Mouse (Mus musculus) forebrain, embryonic 11.5 days (tissue): ENCODE measurements around the gene Gabrp. TPM values are rescaled to one million over a fixed set of nuclear protein-coding genes. Genes with fewer than 3 reads are reported as not detected.
A peak's percentile ranks its signal among the peaks of the same experiment; 100 is the strongest.

Experiments
- ATAC-seq: fragments of 200-750 bp; cut with Nextera tagmentation; replicated peaks from 2 replicates; pipeline ENCODE4 v1.8.0; 2017; ENCODE audit warnings: moderate TSS enrichment; ENCODE audit not compliant: low FRiP score
- DNase-seq: peaks from one replicate; pipeline ENCODE4 v3.0.0-alpha.2; 2017; ENCODE audit warnings: low spot score
- H3K27ac ChIP-seq: fragments of 300-500 bp; sonication (generic); 2 replicates; pipeline ENCODE4 v1.5.1; 2014; ENCODE audit warnings: low read depth, low read length
- H3K27me3 ChIP-seq: fragments of 300-500 bp; sonication (generic); 2 replicates; pipeline ENCODE4 v1.6.1; 2014; ENCODE audit warnings: mild to moderate bottlenecking, low read length, mixed read lengths; ENCODE audit not compliant: control insufficient read depth, insufficient read depth
- H3K36me3 ChIP-seq: fragments of 300-500 bp; sonication (generic); 2 replicates; pipeline ENCODE4 v1.6.1; 2014; ENCODE audit warnings: mild to moderate bottlenecking, low read length, moderate library complexity, mixed read lengths; ENCODE audit not compliant: control insufficient read depth, insufficient read depth
- H3K4me1 ChIP-seq: fragments of 300-500 bp; sonication (generic); replicated peaks from 2 replicates; pipeline ENCODE4 v1.6.1; 2014; ENCODE audit warnings: low read length, mixed read lengths; ENCODE audit not compliant: control insufficient read depth, insufficient read depth
- H3K4me2 ChIP-seq: fragments of 300-500 bp; sonication (generic); 2 replicates; pipeline ENCODE4 v1.6.1; 2014; ENCODE audit warnings: low read depth, mild to moderate bottlenecking, low read length, moderate library complexity, mixed read lengths; ENCODE audit not compliant: severe bottlenecking
- H3K4me3 ChIP-seq: fragments of 300-500 bp; sonication (generic); 2 replicates; pipeline ENCODE4 v1.5.1; 2014; ENCODE audit warnings: low read depth, low read length
- H3K9ac ChIP-seq: fragments of 300-500 bp; sonication (generic); 2 replicates; pipeline ENCODE4 v1.6.1; 2014; ENCODE audit warnings: low read length
- H3K9me3 ChIP-seq: fragments of 300-500 bp; sonication (generic); 2 replicates; pipeline ENCODE4 v1.6.1; 2016; ENCODE audit warnings: low read length, mixed read lengths; ENCODE audit not compliant: control insufficient read depth
- WGBS: fragments of 180-500 bp; shearing (Covaris S2); extraction: QIAGEN DNeasy Blood & Tissue Kit; methylation state at CpG from one replicate; pipeline ENCODE4 v1.1.7; 2014; 5-methylcytosine and 5-hydroxymethylcytosine counted together
- polyA plus RNA-seq: library from polyadenylated mRNA; unstranded; fragments of >200 nt; fragmentation: Nextera tagmentation; extraction: Ambion mirVana; gene quantifications from 2 replicates; pipeline ENCODE4 v1.2.1, GENCODE M21; 2014

Gene Gabrp
- polyA plus RNA-seq, 1 experiment from 2014 or later, result 2.8 TPM

GRCm38 (mm10) chr11:33544121-33544520, 34.6 kb downstream of the Gabrp start:
- H3K9ac ChIP-seq, result no peak overlapping the region
- H3K36me3 ChIP-seq, result no peaks in the 10 kb centered on the region
- no peak overlapping the region for H3K4me3 ChIP-seq
- DNase-seq (no peak), ATAC-seq (no peak)
- H3K27me3 ChIP-seq, result no peaks in the 10 kb centered on the region
- 71% methylated on average over 11 of the region's 11 CpGs for WGBS
- no peaks in the 10 kb centered on the region for H3K4me1 ChIP-seq
- H3K9me3 ChIP-seq, result no peaks in the 10 kb centered on the region
- H3K27ac ChIP-seq, result no peak overlapping the region
- H3K4me2 ChIP-seq, result no peak overlapping the region

GRCm38 (mm10) chr11:33537390-33538125, 41.2 kb downstream of the Gabrp start:
- H3K36me3 ChIP-seq, result no peaks in the 10 kb centered on the region
- 37% methylated on average over 5 of the region's 5 CpGs for WGBS
- DNase-seq, result no peak

DNA sequence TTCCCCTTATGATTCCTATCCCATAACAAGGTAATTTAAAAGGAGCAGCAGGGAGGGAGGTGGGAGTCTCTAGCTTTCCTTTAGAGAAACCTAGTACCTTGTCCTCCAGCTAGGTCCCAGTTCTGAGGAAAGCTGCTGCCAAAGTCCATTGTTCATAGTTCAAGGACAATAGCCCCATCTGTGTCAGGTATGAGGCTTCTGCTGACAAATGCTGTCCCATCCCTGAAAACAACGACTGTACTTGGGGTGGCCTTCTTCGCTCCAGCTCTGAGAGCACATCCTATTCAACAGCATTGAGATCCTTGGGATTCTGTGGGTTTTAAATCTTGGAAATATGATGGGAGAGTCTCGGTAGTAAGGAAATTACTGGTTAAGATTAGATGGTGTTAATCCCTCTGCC, 42.1 kb downstream of the Gabrp start:
- no peak overlapping the region for H3K4me3 ChIP-seq
- 89% methylated on average over 3 of the region's 3 CpGs for WGBS
- no peaks in the 10 kb centered on the region for H3K9me3 ChIP-seq
- no peak overlapping the region for H3K9ac ChIP-seq
- no peaks in the 10 kb centered on the region for H3K27me3 ChIP-seq
- no peak overlapping the region for H3K27ac ChIP-seq
- no peaks in the 10 kb centered on the region for H3K36me3 ChIP-seq
- H3K4me1 ChIP-seq, result no peaks in the 10 kb centered on the region
- H3K4me2 ChIP-seq, result no peak overlapping the region
- ATAC-seq, result no peak
- no peak for DNase-seq

More at GRCm38 (mm10) chr11:33537390-33538125, 41.2 kb downstream of the Gabrp start:
- H3K4me2 ChIP-seq, result no peak overlapping the region
- no peaks in the 10 kb centered on the region for H3K27me3 ChIP-seq
- H3K4me1 ChIP-seq, result no peaks in the 10 kb centered on the region
- no peak overlapping the region for H3K27ac ChIP-seq
- no peak overlapping the region for H3K4me3 ChIP-seq
- ATAC-seq, result no peak
- no peak overlapping the region for H3K9ac ChIP-seq
- H3K9me3 ChIP-seq, result no peaks in the 10 kb centered on the region

DNA sequence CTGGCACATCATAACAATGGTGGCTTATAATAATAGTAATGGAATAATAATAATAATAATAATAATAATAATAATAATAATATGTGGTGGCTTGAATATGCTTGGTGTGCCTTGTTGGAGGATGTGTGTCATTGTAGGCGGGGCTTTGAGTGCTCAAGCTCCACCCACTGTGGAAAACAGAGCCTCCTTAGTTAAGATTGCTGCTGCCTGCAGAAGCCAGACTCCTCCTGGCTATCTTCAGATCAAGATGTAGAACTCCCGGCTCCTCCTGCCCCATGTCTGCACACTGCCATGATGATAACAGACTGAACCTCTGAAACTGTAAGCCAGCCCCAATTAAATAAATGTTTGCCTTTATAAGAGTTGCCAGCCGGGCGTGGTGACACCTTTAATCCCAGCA, 44.2 kb downstream of the Gabrp start:
- ATAC-seq, result no peak
- H3K4me2 ChIP-seq, result no peak overlapping the region
- no peak for DNase-seq
- no peak overlapping the region for H3K27ac ChIP-seq
- no peaks in the 10 kb centered on the region for H3K27me3 ChIP-seq
- no peaks in the 10 kb centered on the region for H3K36me3 ChIP-seq
- H3K9ac ChIP-seq, result no peak overlapping the region
- no peaks in the 10 kb centered on the region for H3K4me1 ChIP-seq
- 88% methylated on average over 4 of the region's 4 CpGs for WGBS
- H3K4me3 ChIP-seq, result no peak overlapping the region
- H3K9me3 ChIP-seq, result no peaks in the 10 kb centered on the region

- no peaks in the 10 kb centered on the region for H3K27me3 ChIP-seq
- no peak for ATAC-seq
- no peak overlapping the region for H3K27ac ChIP-seq
- DNase-seq, result no peak
- no peak overlapping the region for H3K4me2 ChIP-seq
- H3K4me3 ChIP-seq, result no peak overlapping the region
- no peaks in the 10 kb centered on the region for H3K9me3 ChIP-seq
- H3K4me1 ChIP-seq, result no peaks in the 10 kb centered on the region
- H3K9ac ChIP-seq, result no peak overlapping the region
- WGBS, result 60% methylated on average over 3 of the region's 3 CpGs
- H3K36me3 ChIP-seq, result no peaks in the 10 kb centered on the region
These were observed 45.2 kb downstream of the Gabrp start for GRCm38 (mm10) chr11:33533577-33533976.

GRCm38 (mm10) chr11:33529576-33529975, 49.2 kb downstream of the Gabrp start:
- no peaks in the 10 kb centered on the region for H3K9me3 ChIP-seq
- no peak overlapping the region for H3K4me3 ChIP-seq
- WGBS, result 78% methylated on average over 2 of the region's 2 CpGs
- no peaks in the 10 kb centered on the region for H3K27me3 ChIP-seq
- no peak for ATAC-seq
- H3K36me3 ChIP-seq, result no peaks in the 10 kb centered on the region
- no peaks in the 10 kb centered on the region for H3K4me1 ChIP-seq
- no peak overlapping the region for H3K27ac ChIP-seq
- H3K4me2 ChIP-seq, result no peak overlapping the region
- H3K9ac ChIP-seq, result no peak overlapping the region
- no peak for DNase-seq

DNA sequence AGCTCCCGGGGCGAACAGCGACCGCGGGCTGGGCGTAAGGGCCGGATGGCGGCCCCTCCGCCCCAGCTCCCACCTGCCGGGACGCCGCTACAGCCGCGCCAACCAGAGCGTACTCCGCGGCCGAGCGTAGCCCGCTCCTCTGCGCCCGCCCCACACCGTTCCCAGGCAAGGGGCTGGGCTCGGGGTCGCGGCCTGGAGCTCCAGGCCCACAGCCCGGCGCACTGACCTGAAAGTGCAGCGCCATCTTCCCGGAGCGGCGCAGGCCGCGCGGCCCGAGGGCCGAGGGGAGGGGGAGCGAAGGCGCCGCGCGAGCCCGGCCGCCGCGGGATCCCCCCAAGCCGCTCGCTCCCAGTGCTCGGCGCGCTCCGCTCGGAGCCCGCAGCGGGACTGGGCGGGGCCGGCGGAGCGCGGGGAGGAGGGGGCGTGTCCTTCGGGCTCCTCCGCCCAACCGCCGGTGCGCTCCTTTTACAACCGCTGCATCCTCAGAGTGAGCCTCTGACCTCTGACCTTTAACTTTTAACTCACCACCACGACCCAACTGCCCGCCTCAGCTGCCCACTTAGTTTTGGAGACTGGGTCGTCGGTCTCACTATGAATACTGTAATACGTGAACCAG, 65.3 kb downstream of the Gabrp start, which contains the start of gene Ranbp17:
Gene Ranbp17 (minus strand): TSS at position 371 of the 616 bp plus-strand sequence.
- 1% methylated on average over 67 of the region's 72 CpGs for WGBS
- peak; percentile 88 for ATAC-seq
- peak within 1 kb of the TSS; percentile 89 for H3K4me3 ChIP-seq
- peak within 1 kb of the TSS; percentile 95 for H3K9ac ChIP-seq
- peak; percentile 87 for DNase-seq
- H3K4me2 ChIP-seq, result peak within 1 kb of the TSS; percentile 65
- H3K9me3 ChIP-seq, result no peaks in the 10 kb centered on the region; the same call in 1 of the 2 replicates
- peak within 1 kb of the TSS; percentile 89 for H3K27ac ChIP-seq
- H3K4me1 ChIP-seq, result no peaks in the 10 kb centered on the region
- H3K36me3 ChIP-seq, result no peaks in the 10 kb centered on the region
- no peaks in the 10 kb centered on the region for H3K27me3 ChIP-seq

DNA sequence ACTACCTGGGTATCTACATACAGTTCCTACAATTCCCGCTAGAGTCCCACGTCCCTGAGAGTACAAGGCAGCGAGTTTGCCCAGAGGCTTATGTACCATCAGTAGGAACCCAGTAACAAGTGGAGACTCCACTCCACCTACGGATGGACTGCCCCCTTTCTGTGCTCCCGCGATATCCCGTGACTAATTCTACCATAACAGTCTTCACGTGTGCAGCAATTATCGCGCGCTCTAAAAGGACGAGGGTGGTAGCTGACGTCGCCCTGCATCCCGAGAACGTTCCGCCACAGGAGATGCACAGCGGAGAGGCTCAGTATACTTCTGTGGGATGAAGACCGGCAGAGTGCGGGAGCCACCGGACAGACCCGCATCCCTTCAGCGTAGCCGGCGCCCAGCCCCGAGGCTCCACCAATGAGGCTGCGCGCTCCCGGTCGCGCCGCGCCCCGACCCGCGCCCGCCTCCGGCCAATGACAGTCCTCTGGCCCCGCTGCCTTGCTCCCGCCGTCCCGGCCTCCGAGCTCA, 65.8 kb downstream of the Gabrp start:
- DNase-seq (peak; percentile 82), ATAC-seq (peak; percentile 90)
- no peaks in the 10 kb centered on the region for H3K36me3 ChIP-seq
- H3K9ac ChIP-seq, result peak overlapping the region; percentile 95
- under 1% methylated on average over 42 of the region's 43 CpGs for WGBS
- H3K4me1 ChIP-seq, result no peaks in the 10 kb centered on the region
- H3K9me3 ChIP-seq, result no peaks in the 10 kb centered on the region; the same call in 1 of the 2 replicates
- no peaks in the 10 kb centered on the region for H3K27me3 ChIP-seq
- H3K27ac ChIP-seq, result peak overlapping the region; percentile 89
- peak overlapping the region; percentile 89 for H3K4me3 ChIP-seq
- peak overlapping the region; percentile 65 for H3K4me2 ChIP-seq
